Mouse (Mus musculus) heart, embryonic 12.5 days (tissue): ENCODE data around the gene Paics. TPM values are rescaled to one million over a fixed set of nuclear protein-coding genes. Genes with fewer than 3 reads are reported as not detected.

Experiments used
- ATAC-seq: fragments of 200-750 bp; cut with Nextera tagmentation; 2 replicates; pipeline ENCODE4 v1.8.0; 2017; ENCODE audit warnings: moderate TSS enrichment, moderate library complexity; ENCODE audit not compliant: insufficient number of reproducible peaks, low FRiP score
- H3K27ac ChIP-seq: fragments of 300-500 bp; sonication (generic); 2 replicates; pipeline ENCODE4 v1.5.1; 2016; ENCODE audit warnings: mild to moderate bottlenecking, moderate library complexity; ENCODE audit not compliant: poor library complexity, severe bottlenecking
- H3K27me3 ChIP-seq: fragments of 300-500 bp; sonication (generic); replicated peaks from 2 replicates; pipeline ENCODE4 v1.6.1; 2016; ENCODE audit warnings: mild to moderate bottlenecking, moderate library complexity
- H3K36me3 ChIP-seq: fragments of 300-500 bp; sonication (generic); 2 replicates; pipeline ENCODE4 v1.6.1; 2016; ENCODE audit warnings: mild to moderate bottlenecking, moderate library complexity
- H3K4me1 ChIP-seq: fragments of 300-500 bp; sonication (generic); replicated peaks from 2 replicates; pipeline ENCODE4 v1.6.1; 2016; ENCODE audit warnings: mild to moderate bottlenecking
- H3K4me2 ChIP-seq: fragments of 300-500 bp; sonication (generic); 2 replicates; pipeline ENCODE4 v1.6.1; 2016; ENCODE audit warnings: mild to moderate bottlenecking, moderate library complexity
- H3K4me3 ChIP-seq: fragments of 300-500 bp; sonication (generic); 2 replicates; pipeline ENCODE4 v1.5.1; 2016; ENCODE audit warnings: mild to moderate bottlenecking
- H3K9ac ChIP-seq: fragments of 300-500 bp; sonication (generic); 2 replicates; pipeline ENCODE4 v1.6.1; 2016; ENCODE audit warnings: mild to moderate bottlenecking, moderate library complexity
- H3K9me3 ChIP-seq: fragments of 300-500 bp; sonication (generic); replicated peaks from 2 replicates; pipeline ENCODE4 v1.6.1; 2016; ENCODE audit warnings: mild to moderate bottlenecking, moderate library complexity
- WGBS: fragments of 180-500 bp; shearing (Covaris S2); methylation state at CpG from one replicate; pipeline ENCODE4 v1.1.7; 2016; 5-methylcytosine and 5-hydroxymethylcytosine counted together
- polyA plus RNA-seq: library from polyadenylated mRNA; unstranded; fragments of >200 nt; fragmentation: Nextera tagmentation; extraction: Ambion mirVana; gene quantifications from 2 replicates; pipeline ENCODE4 v1.2.1, GENCODE M21; 2016

Paics gene
- polyA plus RNA-seq, 1 experiment from 2014 or later, result 243 TPM

- no peak overlapping the region for H3K9ac ChIP-seq
- WGBS, result 69% methylated on average over 3 of the region's 3 CpGs
- no peak overlapping the region for H3K4me3 ChIP-seq
- peaks cover 4% of the 10 kb centered on the region; the same call in 1 of the 2 replicates for H3K4me1 ChIP-seq
- H3K27ac ChIP-seq, result no peak overlapping the region
- H3K9me3 ChIP-seq, result no peaks in the 10 kb centered on the region
- H3K27me3 ChIP-seq, result peaks cover 6% of the 10 kb centered on the region
- no peaks in the 10 kb centered on the region for H3K36me3 ChIP-seq
- no peak for ATAC-seq
- H3K4me2 ChIP-seq, result no peak overlapping the region
These were observed 62.1 kb downstream of the Paics start for GRCm38 (mm10) chr5:77013171-77013570.

- peak within 1 kb of the TSS; percentile 55 for H3K4me3 ChIP-seq
- H3K4me1 ChIP-seq, result peaks cover 4% of the 10 kb centered on the region; the same call in 1 of the 2 replicates
- no peak within 1 kb of the TSS for H3K27ac ChIP-seq
- WGBS, result 14% methylated on average over 57 of the region's 57 CpGs
- 0 out of 2 replicates have a peak, but pooled peaks cover 2% of the 10 kb centered on the region for H3K9me3 ChIP-seq
- peak within 1 kb of the TSS; percentile 90 for H3K4me2 ChIP-seq
- H3K36me3 ChIP-seq, result no peaks in the 10 kb centered on the region
- H3K9ac ChIP-seq, result peak within 1 kb of the TSS; percentile 49; the same call in 1 of the 2 replicates
- peak; percentile 98 for ATAC-seq
- peaks cover 6% of the 10 kb centered on the region for H3K27me3 ChIP-seq
These were observed 64.7 kb downstream of the Paics start, which contains the start of gene Thegl for GRCm38 (mm10) chr5:77015544-77016482. TSS of gene Thegl (plus strand) at chr5:77016023.

Other genes starting within 250 kb of the Paics start
- 16.4 and 17.8 TPM in 2 replicates for gene Aasdh, start 45.8 kb upstream of the Paics start, polyA plus RNA-seq
- gene Ppat, start 271 bp downstream of the Paics start, polyA plus RNA-seq, result 33.2 and 34.1 TPM in 2 replicates
- 42.3 and 45.1 TPM in 2 replicates for gene Srp72, start 23.4 kb downstream of the Paics start, polyA plus RNA-seq
- not detected in 2 replicates for gene Arl9, start 52.7 kb downstream of the Paics start, polyA plus RNA-seq
- gene Thegl, start 64.7 kb downstream of the Paics start, polyA plus RNA-seq, result 0.12 TPM in 1 of 2 replicates, not detected in the other
- gene Hopx, start 163.8 kb downstream of the Paics start, polyA plus RNA-seq, result 14.4 and 14.6 TPM in 2 replicates